Comparison of ENCODE assay signal across 8 mouse cellular contexts in genomic region chr17:56170636-56171035, GRCm38 (mm10). TPM values are rescaled to one million over a fixed set of nuclear protein-coding genes. Genes with fewer than 3 reads are reported as not detected.
A peak's percentile ranks its signal among the peaks of the same experiment; 100 is the strongest.
DNase-seq lines count a peak whose midpoint lies in the region; ATAC-seq and TF ChIP-seq lines count a peak whose summit lies in the region.

No protein-coding gene starts in this region.

- peaks cover 3% of the 10 kb centered on the region; the same call in 1 of the 2 replicates for H3K4me1 ChIP-seq in hindbrain, embryonic 14.5 days (replicated peaks; ENCODE audit: control insufficient read depth, insufficient read depth, low read length)
- no peaks in the 10 kb centered on the region for H3K4me1 ChIP-seq in midbrain, postnatal 0 days (ENCODE audit: insufficient read depth, low read length)

- H3K9me3 ChIP-seq in hindbrain, embryonic 14.5 days (ENCODE audit: control insufficient read depth, low read length) = no peaks in the 10 kb centered on the region
- no peaks in the 10 kb centered on the region for H3K9me3 ChIP-seq in midbrain, postnatal 0 days (ENCODE audit: low read length)

- peaks cover 13% of the 10 kb centered on the region for H3K36me3 ChIP-seq in hindbrain, embryonic 14.5 days (replicated peaks; ENCODE audit: control insufficient read depth, insufficient read depth)
- peaks cover 10% of the 10 kb centered on the region; the same call in 1 of the 2 replicates for H3K36me3 ChIP-seq in midbrain, postnatal 0 days (ENCODE audit: insufficient read depth, low read length)

- H3K27ac ChIP-seq in hindbrain, embryonic 14.5 days = peak overlapping the region; percentile 40
- H3K27ac ChIP-seq in midbrain, postnatal 0 days (ENCODE audit: low read depth, low read length) = no peak overlapping the region

- no peak for TF ChIP-seq CTCF in midbrain, postnatal 0 days (IDR thresholded peaks at IDR 0.05)

- H3K9ac ChIP-seq in hindbrain, embryonic 14.5 days = 0 out of 2 replicates have a peak overlapping the region, but pooled peaks have one; percentile 20
- H3K9ac ChIP-seq in midbrain, postnatal 0 days (replicated peaks; ENCODE audit: low read length, poor library complexity, severe bottlenecking) = no peak overlapping the region

- peak; percentile 25; the same call in 1 of the 2 replicates for ATAC-seq in hindbrain, embryonic 14.5 days (ENCODE audit: low FRiP score)
- 0 out of 2 replicates have a peak, but pooled peaks have one; percentile 21 for ATAC-seq in midbrain, postnatal 0 days (ENCODE audit: low FRiP score)

- WGBS in hindbrain, embryonic 14.5 days = 26% methylated on average over 10 of the region's 10 CpGs
- WGBS in midbrain, postnatal 0 days = 20% methylated on average over 10 of the region's 10 CpGs

- no peak overlapping the region for H3K4me2 ChIP-seq in hindbrain, embryonic 14.5 days (replicated peaks)
- H3K4me2 ChIP-seq in midbrain, postnatal 0 days (ENCODE audit: low read depth, low read length, poor library complexity, severe bottlenecking) = no peak overlapping the region

- DNase-seq in adrenal gland, postnatal 14 days = peak; percentile 48
- no peak for DNase-seq in adrenal gland, adult 8-10 months
- peak; percentile 33 for DNase-seq in kidney, postnatal 10 days
- DNase-seq in kidney, adult 11 months = no peak
- DNase-seq in hindbrain, embryonic 14.5 days (ENCODE audit: low spot score) = no peak
- DNase-seq in midbrain, postnatal 0 days (ENCODE audit: low spot score) = peak; percentile 48
- no peak for DNase-seq in left cerebral cortex, adult 8-10 months (ENCODE audit: low spot score in 2 of 2)
- DNase-seq in gastrocnemius, adult 8-10 months (ENCODE audit: low spot score in 2 of 2) = no peak

- no peaks in the 10 kb centered on the region for H3K27me3 ChIP-seq in hindbrain, embryonic 14.5 days (ENCODE audit: control insufficient read depth, insufficient read depth, low read length)
- no peaks in the 10 kb centered on the region for H3K27me3 ChIP-seq in midbrain, postnatal 0 days (ENCODE audit: insufficient read depth, low read length)

- H3K4me3 ChIP-seq in hindbrain, embryonic 14.5 days (replicated peaks; ENCODE audit: low read length) = no peak overlapping the region
- no peak overlapping the region for H3K4me3 ChIP-seq in midbrain, postnatal 0 days (ENCODE audit: low read depth, low read length)

RNA-seq across cellular contexts. Expression of gene Tnfaip8l1, which starts 8.4 kb away (rescaled TPM):
- total RNA-seq in adrenal gland, postnatal 14 days (2021) = 8.2 and 8.6 TPM in 2 replicates
- 1 to 10 TPM; 2.2 to 4.2 (median 3.8) TPM for total RNA-seq in adrenal gland, adult 8-10 months (2022)
- polyA plus RNA-seq in hindbrain, embryonic 14.5 days (2014; fragmentation: Nextera tagmentation; extraction: Ambion mirVana) = 8.4 and 9.9 TPM in 2 replicates
- 15.1 and 17.9 TPM in 2 replicates for total RNA-seq in midbrain, postnatal 0 days (2014; rRNA removed)
- 8.4 and 9.9 TPM in 2 replicates for polyA plus RNA-seq in midbrain, postnatal 0 days (2015; fragmentation: Nextera tagmentation; extraction: Ambion mirVana)
- total RNA-seq in left cerebral cortex, adult 8-10 months (2022) = 1 to 10 TPM; 6.1 to 8.9 (median 7.1) TPM
- total RNA-seq in gastrocnemius, adult 8-10 months (2022) = under 1 TPM; 0.12 to 0.54 (median 0.25) TPM

RNA-seq across cellular contexts. Expression of gene Mydgf, which starts 13.1 kb away (rescaled TPM):
- total RNA-seq in adrenal gland, postnatal 14 days (2021) = 61.6 and 63.5 TPM in 2 replicates
- total RNA-seq in adrenal gland, adult 8-10 months (2022) = 10 to 100 TPM; 49.4 to 62.3 (median 54.2) TPM
- polyA plus RNA-seq in hindbrain, embryonic 14.5 days (2014; fragmentation: Nextera tagmentation; extraction: Ambion mirVana) = 67.8 and 70.8 TPM in 2 replicates
- total RNA-seq in midbrain, postnatal 0 days (2014; rRNA removed) = 41.7 and 49.3 TPM in 2 replicates
- 75.8 and 82.5 TPM in 2 replicates for polyA plus RNA-seq in midbrain, postnatal 0 days (2015; fragmentation: Nextera tagmentation; extraction: Ambion mirVana)
- total RNA-seq in left cerebral cortex, adult 8-10 months (2022) = 10 to 100 TPM; 36.8 to 38.3 (median 37.5) TPM
- 10 to 100 TPM; 14.9 to 16.8 (median 15.3) TPM for total RNA-seq in gastrocnemius, adult 8-10 months (2022)

RNA-seq across cellular contexts. Expression of gene Sema6b, which starts 30.5 kb away (rescaled TPM):
- 11.9 and 15.2 TPM in 2 replicates for total RNA-seq in adrenal gland, postnatal 14 days (2021)
- total RNA-seq in adrenal gland, adult 8-10 months (2022) = 10 to 100 TPM in 2 of 4 experiments, 1 to 10 TPM in 2; 6.6 to 12.7 (median 10.9) TPM
- 18.3 and 20.5 TPM in 2 replicates for polyA plus RNA-seq in hindbrain, embryonic 14.5 days (2014; fragmentation: Nextera tagmentation; extraction: Ambion mirVana)
- total RNA-seq in midbrain, postnatal 0 days (2014; rRNA removed) = 90.5 and 106 TPM in 2 replicates
- polyA plus RNA-seq in midbrain, postnatal 0 days (2015; fragmentation: Nextera tagmentation; extraction: Ambion mirVana) = 15.6 and 17.4 TPM in 2 replicates
- 100 to 1,000 TPM; 116 to 130 (median 121) TPM for total RNA-seq in left cerebral cortex, adult 8-10 months (2022)
- total RNA-seq in gastrocnemius, adult 8-10 months (2022) = 1 to 10 TPM; 1.4 to 2.7 (median 1.9) TPM

RNA-seq across cellular contexts. Expression of gene Dpp9, which starts 48.1 kb away (rescaled TPM):
- total RNA-seq in adrenal gland, postnatal 14 days (2021) = 31.5 and 33.4 TPM in 2 replicates
- total RNA-seq in adrenal gland, adult 8-10 months (2022) = 10 to 100 TPM; 35.6 to 41.4 (median 39.6) TPM
- 23.4 and 26.2 TPM in 2 replicates for polyA plus RNA-seq in hindbrain, embryonic 14.5 days (2014; fragmentation: Nextera tagmentation; extraction: Ambion mirVana)
- total RNA-seq in midbrain, postnatal 0 days (2014; rRNA removed) = 24.6 and 29.7 TPM in 2 replicates
- 19.4 and 19.7 TPM in 2 replicates for polyA plus RNA-seq in midbrain, postnatal 0 days (2015; fragmentation: Nextera tagmentation; extraction: Ambion mirVana)
- 10 to 100 TPM; 56.1 to 61.3 (median 59.8) TPM for total RNA-seq in left cerebral cortex, adult 8-10 months (2022)
- total RNA-seq in gastrocnemius, adult 8-10 months (2022) = 10 to 100 TPM; 37.9 to 45.7 (median 43.0) TPM

RNA-seq across cellular contexts. Expression of gene Lrg1, which starts 48.8 kb away (rescaled TPM):
- 58.3 and 63.2 TPM in 2 replicates for total RNA-seq in adrenal gland, postnatal 14 days (2021)
- total RNA-seq in adrenal gland, adult 8-10 months (2022) = 10 to 100 TPM; 14.5 to 34.6 (median 16.4) TPM
- 0.19 and 0.20 TPM in 2 replicates for polyA plus RNA-seq in hindbrain, embryonic 14.5 days (2014; fragmentation: Nextera tagmentation; extraction: Ambion mirVana)
- total RNA-seq in midbrain, postnatal 0 days (2014; rRNA removed) = 0.47 and 0.49 TPM in 2 replicates
- 0.43 and 0.66 TPM in 2 replicates for polyA plus RNA-seq in midbrain, postnatal 0 days (2015; fragmentation: Nextera tagmentation; extraction: Ambion mirVana)
- total RNA-seq in left cerebral cortex, adult 8-10 months (2022) = 1 to 10 TPM; 1.5 to 3.4 (median 2.0) TPM
- 10 to 100 TPM; 10.7 to 24.5 (median 13.9) TPM for total RNA-seq in gastrocnemius, adult 8-10 months (2022)

Comparison
In these comparisons a context has a peak if more than half of its experiments do, and no peak if none do; other contexts are left out.
1. DNase-seq: peak in adrenal gland, postnatal 14 days (single experiment), kidney, postnatal 10 days (single experiment) and midbrain, postnatal 0 days (single experiment); none in adrenal gland, adult 8-10 months (single experiment), kidney, adult 11 months (single experiment), hindbrain, embryonic 14.5 days (single experiment), left cerebral cortex, adult 8-10 months (0 of 2) and gastrocnemius, adult 8-10 months (0 of 2).